Mouse (Mus musculus) spleen, adult 2 months (tissue): ENCODE measurements around the gene Ehbp1.

Experiments used
- CTCF ChIP-seq: fragments of 200-500 bp; IDR thresholded peaks from 2 replicates; pipeline ENCODE4 v1.5.1; 2011; ENCODE audit warnings: mild to moderate bottlenecking, inconsistent platforms; ENCODE audit not compliant: insufficient read depth, insufficient read length, insufficient replicate concordance; ENCODE audit errors: extremely low read depth
- POLR2A ChIP-seq: fragments of 200-500 bp; IDR thresholded peaks from 2 replicates; pipeline ENCODE4 v1.6.1; 2011; ENCODE audit warnings: low read depth, low read length, inconsistent platforms

- no peak for TF ChIP-seq POLR2A
- TF ChIP-seq CTCF: no peak
Observed at GRCm38 (mm10) chr11:22194607-22195006, 147.5 kb downstream of the Ehbp1 start.
